Mouse (Mus musculus) C2C12 (cell line): ENCODE data around the gene Sfxn1. TPM values are rescaled to one million over a fixed set of nuclear protein-coding genes. Genes with fewer than 3 reads are reported as not detected.

Source experiments
- H3K27me3 ChIP-seq: one replicate; pipeline ENCODE4 v1.6.1; 2011; ENCODE audit not compliant: control insufficient read depth, insufficient read depth, insufficient read length
- H3K36me3 ChIP-seq: one replicate; pipeline ENCODE4 v1.6.1; 2011; ENCODE audit not compliant: control insufficient read depth, insufficient read depth
- H3K4me3 ChIP-seq: one replicate; pipeline ENCODE4 v1.5.1; 2011; ENCODE audit warnings: mild to moderate bottlenecking, control low read depth; ENCODE audit not compliant: poor library complexity, insufficient read depth, severe bottlenecking
- H3K79me2 ChIP-seq: one replicate; pipeline ENCODE4 v1.6.1; 2011; ENCODE audit not compliant: control insufficient read depth, insufficient read depth
- H3K79me3 ChIP-seq: one replicate; pipeline ENCODE4 v1.6.1; 2011; ENCODE audit warnings: low read depth, control low read depth
- H3ac ChIP-seq: one replicate; pipeline ENCODE3; 2011; ENCODE audit warnings: low read depth; ENCODE audit not compliant: control insufficient read depth, insufficient read length
- CEBPB ChIP-seq: IDR thresholded peaks from one replicate; pipeline ENCODE4 v1.6.1; 2011; ENCODE audit warnings: low read depth, mild to moderate bottlenecking, control low read depth, moderate library complexity
- CTCF ChIP-seq: IDR thresholded peaks from one replicate; pipeline ENCODE4 v1.5.1; 2011; ENCODE audit not compliant: control insufficient read depth, insufficient read depth, insufficient read length
- FOSL1 ChIP-seq: IDR thresholded peaks from one replicate; pipeline ENCODE4 v1.8.0; 2011; ENCODE audit warnings: mild to moderate bottlenecking, low read length; ENCODE audit not compliant: poor library complexity, insufficient read depth, severe bottlenecking
- MAX ChIP-seq: IDR thresholded peaks from one replicate; pipeline ENCODE4 v1.6.1; 2011; ENCODE audit warnings: mild to moderate bottlenecking, control low read depth
- MYOD1 ChIP-seq: IDR thresholded peaks from one replicate; pipeline ENCODE4 v1.6.1; 2011; ENCODE audit warnings: low read depth; ENCODE audit not compliant: control insufficient read depth, insufficient read length
- MYOG ChIP-seq: IDR thresholded peaks from one replicate; pipeline ENCODE4 v1.6.1; 2011; ENCODE audit not compliant: control insufficient read depth, insufficient read length; ENCODE audit errors: extremely low read depth
- USF1 ChIP-seq: IDR thresholded peaks from one replicate; pipeline ENCODE4 v1.6.1; 2011; ENCODE audit warnings: low read depth, mild to moderate bottlenecking, control low read depth, moderate library complexity
- polyA plus RNA-seq: library from polyadenylated mRNA; unstranded; fragments of >200 nt; fragmentation: generic; extraction: Trizol; gene quantifications from one replicate; pipeline ENCODE4 v1.2.1, GENCODE M21; 2012; ENCODE audit warnings: missing spikeins

Gene Sfxn1
- polyA plus RNA-seq, 1 experiment: 21.1 TPM

DNA sequence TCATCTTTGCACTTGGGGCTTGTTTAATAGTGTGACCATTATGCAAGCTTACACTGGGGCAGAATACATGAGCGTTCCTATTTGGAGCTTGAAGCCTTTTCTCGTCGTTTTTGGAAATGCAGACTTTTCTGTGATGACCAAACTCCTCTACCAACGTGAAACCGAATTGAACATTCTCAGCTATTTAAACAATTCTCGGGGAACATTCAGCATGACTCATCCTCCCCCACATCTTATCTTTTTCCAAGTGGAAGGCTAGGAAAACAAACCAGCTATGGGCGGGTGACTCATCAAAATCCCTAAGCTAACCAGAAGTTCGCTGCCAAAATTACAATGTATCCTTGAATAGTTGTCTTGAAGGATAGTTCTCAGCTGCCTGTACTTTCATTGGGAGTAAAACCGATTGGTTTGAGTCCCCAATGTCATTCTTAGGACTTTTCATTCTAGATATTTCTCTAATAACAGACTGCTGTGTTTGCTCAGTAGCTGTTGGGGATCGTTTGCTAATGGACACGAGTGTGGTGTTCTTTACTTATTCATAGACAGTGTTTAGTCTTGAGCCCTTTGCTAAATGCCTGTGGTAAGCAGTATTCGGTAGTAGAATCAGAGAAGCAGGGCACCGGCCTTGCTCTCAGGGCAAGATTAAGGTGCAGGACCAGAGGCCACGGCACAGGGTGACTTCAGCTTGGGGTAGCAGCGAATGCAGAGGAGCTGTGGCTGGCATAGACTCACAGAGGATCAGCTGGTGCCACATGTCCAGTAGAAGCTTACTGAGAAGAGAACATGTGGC is 29.6 kb downstream of the Sfxn1 start:
- peaks cover 55% of the 10 kb centered on the region for H3K36me3 ChIP-seq

DNA sequence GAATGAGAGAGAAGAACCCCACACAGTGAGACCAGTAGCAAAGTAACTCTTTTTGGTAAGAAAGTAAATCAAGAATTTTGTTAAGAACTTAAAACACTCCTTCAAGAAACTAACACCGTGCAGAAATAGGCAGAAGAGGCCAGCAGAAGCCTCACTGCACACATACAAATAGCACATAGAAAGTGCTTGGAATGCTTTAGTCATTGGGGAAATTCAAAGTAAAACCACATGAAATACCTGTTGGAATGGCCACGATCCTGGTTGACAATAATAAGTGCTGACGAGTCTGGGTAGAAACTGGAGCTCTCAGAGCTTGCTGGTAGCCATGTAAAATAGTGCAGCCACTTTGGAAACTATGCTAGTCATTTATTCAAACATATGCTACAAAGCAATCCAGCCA is 30.4 kb downstream of the Sfxn1 start:
- peaks cover 1% of the 10 kb centered on the region for H3K79me3 ChIP-seq
- no peaks in the 10 kb centered on the region for H3K27me3 ChIP-seq
- H3K79me2 ChIP-seq: peaks cover 3% of the 10 kb centered on the region
- TF ChIP-seq CEBPB (no peak), USF1 (no peak), MYOG (no peak), CTCF (no peak), MAX (no peak), FOSL1 (no peak), MYOD1 (no peak)
- H3ac ChIP-seq: no peak overlapping the region
- no peak overlapping the region for H3K4me3 ChIP-seq
- H3K36me3 ChIP-seq: peaks cover 56% of the 10 kb centered on the region

More for the DNA sequence above, 29.6 kb downstream of the Sfxn1 start:
- TF ChIP-seq MYOG (no peak), MYOD1 (peak; percentile 7), CEBPB (no peak), USF1 (no peak), FOSL1 (peak; percentile 97)
- Histone ChIP-seq H3K4me3 (no peak overlapping the region), H3ac (no peak overlapping the region), H3K79me3 (peaks cover 1% of the 10 kb centered on the region), H3K79me2 (peaks cover 3% of the 10 kb centered on the region), H3K27me3 (no peaks in the 10 kb centered on the region)

GRCm38 (mm10) chr13:54103271-54103670 is 31.6 kb downstream of the Sfxn1 start:
- no peak overlapping the region for H3K4me3 ChIP-seq
- H3ac ChIP-seq: no peak overlapping the region
- H3K79me3 ChIP-seq: peaks cover 1% of the 10 kb centered on the region
- peaks cover 65% of the 10 kb centered on the region for H3K36me3 ChIP-seq
- TF ChIP-seq FOSL1 (no peak), MAX (no peak), MYOD1 (no peak), CTCF (no peak), CEBPB (no peak), USF1 (no peak), MYOG (no peak)
- peaks cover 3% of the 10 kb centered on the region for H3K79me2 ChIP-seq
- H3K27me3 ChIP-seq: no peaks in the 10 kb centered on the region

DNA sequence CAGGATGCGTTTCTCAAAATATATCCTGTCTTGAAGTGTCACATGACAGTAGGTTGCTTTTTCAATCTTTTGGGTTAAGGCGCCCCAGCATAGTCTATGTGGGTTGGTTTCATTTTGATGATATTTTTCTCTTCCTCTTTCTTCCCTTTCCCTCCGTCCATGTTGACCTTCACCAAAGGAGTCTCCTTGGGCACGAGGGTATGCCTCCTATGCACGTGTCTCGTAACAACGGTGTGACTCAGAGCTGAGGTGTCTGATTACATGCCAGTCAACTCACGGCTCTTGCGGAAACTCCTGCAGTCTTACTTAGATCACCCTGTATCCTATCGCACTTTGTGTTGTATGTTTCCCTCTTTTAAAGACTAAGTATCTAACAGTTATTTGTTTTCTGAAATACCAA is 32.2 kb downstream of the Sfxn1 start:
- no peak overlapping the region for H3K4me3 ChIP-seq
- H3ac ChIP-seq: no peak overlapping the region
- H3K36me3 ChIP-seq: peaks cover 61% of the 10 kb centered on the region
- H3K79me2 ChIP-seq: peaks cover 3% of the 10 kb centered on the region
- no peaks in the 10 kb centered on the region for H3K27me3 ChIP-seq
- peaks cover 1% of the 10 kb centered on the region for H3K79me3 ChIP-seq
- peak; percentile 85 for TF ChIP-seq MAX
- no peak for TF ChIP-seq FOSL1
- TF ChIP-seq USF1: peak; percentile 24

DNA sequence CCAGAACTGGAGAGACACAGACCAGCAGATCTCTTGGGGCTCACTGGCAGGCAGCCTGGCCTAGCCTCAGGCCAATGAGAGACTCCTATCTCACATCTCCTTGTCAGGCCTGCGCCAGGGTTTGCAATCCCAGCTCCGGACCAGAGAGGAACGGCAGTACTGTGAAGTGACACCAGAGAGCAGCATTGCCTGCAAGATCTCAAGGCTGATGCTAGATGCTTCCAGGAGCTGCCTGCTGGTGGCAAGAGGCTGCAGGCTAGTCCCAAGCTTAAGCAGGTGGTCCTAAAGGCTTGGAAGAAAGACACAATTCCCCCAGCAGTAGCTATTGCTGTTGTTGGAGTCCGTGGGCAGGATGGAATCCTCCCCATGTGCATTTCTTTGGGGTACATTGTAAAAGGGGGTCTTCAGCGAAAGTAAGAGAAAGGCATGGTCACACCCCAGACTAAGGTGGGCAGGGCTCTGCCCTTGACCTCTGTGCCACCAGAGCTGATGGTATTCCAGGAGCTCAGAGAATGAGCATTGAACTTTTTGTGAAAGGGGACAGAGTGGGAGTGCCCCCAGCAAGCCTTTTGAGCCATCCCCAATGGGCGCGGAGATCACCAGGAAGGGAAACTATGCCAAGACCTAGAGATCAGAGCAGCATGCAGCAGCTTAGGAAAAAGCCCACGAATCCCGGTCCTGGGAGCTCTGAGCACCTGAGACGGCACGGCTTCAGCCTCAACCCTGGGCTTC is 42.3 kb downstream of the Sfxn1 start:
- H3ac ChIP-seq: no peak overlapping the region
- no peaks in the 10 kb centered on the region for H3K79me2 ChIP-seq
- TF ChIP-seq FOSL1 (no peak), CTCF (peak; percentile 80), USF1 (no peak), MAX (no peak), CEBPB (no peak), MYOD1 (no peak)
- H3K36me3 ChIP-seq: no peaks in the 10 kb centered on the region
- H3K27me3 ChIP-seq: peaks cover 5% of the 10 kb centered on the region
- no peaks in the 10 kb centered on the region for H3K79me3 ChIP-seq
- no peak overlapping the region for H3K4me3 ChIP-seq
